Mouse (Mus musculus): ENCODE measurements around the gene Ibtk. TPM values are rescaled to one million over a fixed set of nuclear protein-coding genes. Genes with fewer than 3 reads are reported as not detected.
A peak's percentile ranks its signal among the peaks of the same experiment; 100 is the strongest.
"Not testable (repeated sequence)": the region's sequence is repeated elsewhere in the genome, so short reads cannot be mapped to it uniquely, and the experiment has no call there.

The Ibtk gene
- total RNA-seq (2021) = 10 to 100 TPM; 47.5 to 50.4 TPM
- long read RNA-seq, experiment 1, full-length matches to known transcripts = 1 of 8 reads
- long read RNA-seq, experiment 1, partial matches to known transcripts = 5 of 8 reads
- long read RNA-seq, experiment 1, other reads (novel, unspliced or antisense) = 2 of 8 reads
- long read RNA-seq, experiment 2, full-length matches to known transcripts = 9 of 27 reads
- long read RNA-seq, experiment 2, partial matches to known transcripts = 5 of 27 reads
- long read RNA-seq, experiment 2, other reads (novel, unspliced or antisense) = 13 of 27 reads

- DNase-seq (ENCODE audit: low spot score in 2 of 2) = peak; percentile 92 to 96
These were observed at the start of gene Ibtk for GRCm38 (mm10) chr9:85749142-85749921. Ibtk (minus strand) TSS chr9:85749334.

- DNase-seq (ENCODE audit: low spot score in 2 of 2) = not testable (repeated sequence)
These were observed 42.4 kb upstream of the Ibtk start for GRCm38 (mm10) chr9:85791521-85791920.

- no peak for DNase-seq (ENCODE audit: low spot score in 2 of 2)
These were observed 31.1 kb upstream of the Ibtk start for GRCm38 (mm10) chr9:85780249-85780648.

GRCm38 (mm10) chr9:85779458-85779857 lies 30.3 kb upstream of the Ibtk start:
- DNase-seq (ENCODE audit: low spot score in 2 of 2) = no peak

GRCm38 (mm10) chr9:85777544-85777943 lies 28.4 kb upstream of the Ibtk start:
- no peak for DNase-seq (ENCODE audit: low spot score in 2 of 2)

GRCm38 (mm10) chr9:85772280-85772679 lies 23.1 kb upstream of the Ibtk start:
- DNase-seq (ENCODE audit: low spot score in 2 of 2) = no peak

GRCm38 (mm10) chr9:85771454-85771853 lies 22.3 kb upstream of the Ibtk start:
- DNase-seq (ENCODE audit: low spot score in 2 of 2) = no peak

DNA sequence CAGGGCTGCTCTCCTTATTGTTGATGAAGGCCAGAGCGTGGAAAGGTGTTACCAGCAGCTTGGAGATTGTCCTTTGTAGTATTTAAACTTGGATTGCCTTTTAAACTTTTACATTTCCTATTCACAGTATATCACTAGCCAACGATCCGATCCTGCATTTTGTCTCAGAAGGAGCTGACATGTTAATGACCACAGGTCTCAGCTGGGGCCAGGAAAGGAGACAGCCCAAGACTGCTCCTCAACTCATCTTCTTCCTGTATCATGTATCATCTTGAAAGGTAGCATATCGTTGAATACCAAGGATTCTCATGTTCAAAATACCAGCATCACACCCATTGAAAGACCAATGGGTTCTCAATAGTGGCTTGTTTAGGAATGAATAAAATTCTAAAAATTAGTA lies 21.2 kb upstream of the Ibtk start:
- no peak for DNase-seq (ENCODE audit: low spot score in 2 of 2)

- no peak for DNase-seq (ENCODE audit: low spot score in 2 of 2)
These were observed 20.1 kb upstream of the Ibtk start for GRCm38 (mm10) chr9:85769057-85769789.

GRCm38 (mm10) chr9:85767255-85767654 lies 18.1 kb upstream of the Ibtk start:
- no peak for DNase-seq (ENCODE audit: low spot score in 2 of 2)

DNA sequence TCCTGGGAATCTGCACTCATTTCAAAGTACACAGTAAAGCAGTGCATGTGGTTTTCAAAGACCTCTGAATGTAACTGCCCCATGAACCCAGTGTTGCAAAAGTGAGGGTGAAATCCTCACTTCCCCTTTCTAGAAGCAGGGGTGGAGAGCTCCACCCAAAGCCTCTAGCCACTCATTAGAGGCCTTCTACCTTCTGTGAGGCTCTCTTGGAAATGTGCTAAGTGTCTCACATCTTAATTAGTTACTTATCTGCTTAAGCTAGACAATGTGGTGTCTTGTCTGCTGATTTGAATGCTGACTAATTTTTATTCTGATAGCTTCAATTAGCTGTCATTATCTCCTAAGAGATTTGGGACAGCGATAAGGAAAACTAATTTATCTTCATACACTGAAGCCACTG lies 13.3 kb upstream of the Ibtk start:
- no peak for DNase-seq (ENCODE audit: low spot score in 2 of 2)

GRCm38 (mm10) chr9:85750797-85751196 lies 1.7 kb upstream of the Ibtk start:
- no peak for DNase-seq (ENCODE audit: low spot score in 2 of 2)

DNA sequence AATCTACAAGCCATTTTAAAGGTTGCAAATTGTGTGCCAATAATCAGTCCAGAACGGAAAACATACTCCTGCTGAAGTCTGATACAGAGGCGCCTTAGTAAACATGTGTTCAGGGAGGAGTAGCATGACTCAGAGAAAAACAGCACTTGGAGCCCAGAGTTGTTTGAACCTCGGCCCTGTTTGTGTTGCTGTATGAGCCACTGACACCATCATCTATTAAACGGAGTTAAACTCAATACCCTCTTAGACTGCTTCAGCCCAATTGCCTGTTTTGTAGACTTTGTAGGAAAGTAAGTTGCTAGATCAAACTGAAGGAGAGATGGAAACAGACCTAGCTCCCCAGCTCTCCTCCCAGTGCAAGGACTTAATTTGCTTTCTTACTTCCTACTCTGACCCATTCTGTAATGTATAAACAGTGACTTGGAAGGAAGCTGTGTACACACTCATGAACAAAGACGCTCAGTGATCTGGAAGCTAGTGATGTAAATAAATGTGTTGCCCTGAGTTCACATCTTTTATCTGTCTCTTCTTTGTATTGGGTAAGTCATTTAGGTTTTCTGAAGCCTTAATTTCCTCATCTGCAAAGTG lies 882 bp upstream of the Ibtk start:
- DNase-seq (ENCODE audit: low spot score in 2 of 2) = peak; percentile 4 to 6

DNA sequence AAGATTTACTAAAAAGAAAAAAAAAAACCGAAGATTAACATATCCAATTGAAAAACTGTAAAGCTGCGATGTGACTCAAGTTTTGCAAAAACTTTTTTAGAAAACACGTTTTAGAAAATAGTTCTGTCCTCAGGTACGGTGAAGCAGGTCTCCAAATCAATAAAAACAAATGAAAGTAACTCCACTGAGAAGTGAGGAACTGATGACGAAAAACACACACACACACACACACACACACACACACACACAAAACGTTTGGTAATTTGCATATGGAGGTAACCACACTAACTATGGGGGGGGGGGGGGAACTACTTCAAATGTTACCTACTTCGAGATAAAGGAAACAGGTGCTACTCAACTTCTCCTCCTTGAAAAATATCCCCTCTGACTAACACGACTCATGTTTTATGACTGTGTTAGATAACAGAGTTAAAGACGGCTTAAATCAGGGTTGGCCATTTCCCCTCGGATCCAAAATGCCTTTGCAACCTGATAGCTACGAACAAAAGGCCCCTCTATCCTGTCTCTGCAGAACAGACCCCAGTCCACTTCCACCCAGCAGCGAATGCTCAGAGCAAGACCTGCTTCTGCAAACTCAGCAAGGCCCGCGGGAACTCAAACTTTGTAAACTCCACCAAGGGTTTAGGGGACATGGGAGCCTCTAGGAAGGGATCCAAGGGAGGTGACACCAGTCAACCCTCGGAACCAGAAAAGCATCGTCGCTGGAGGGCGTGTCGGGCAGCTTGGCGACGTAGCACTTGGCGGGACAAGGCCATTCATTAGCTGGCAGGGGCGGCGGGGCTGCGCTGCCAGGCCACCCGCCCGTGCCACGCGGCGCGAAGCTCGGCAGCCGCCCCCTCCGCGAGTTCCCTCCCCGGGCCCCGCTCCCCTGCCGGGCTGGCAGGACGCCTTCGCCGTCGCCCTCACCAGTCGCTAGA lies 661 bp downstream of the Ibtk start:
- DNase-seq (ENCODE audit: low spot score in 2 of 2) = peak; percentile 58 to 63

DNA sequence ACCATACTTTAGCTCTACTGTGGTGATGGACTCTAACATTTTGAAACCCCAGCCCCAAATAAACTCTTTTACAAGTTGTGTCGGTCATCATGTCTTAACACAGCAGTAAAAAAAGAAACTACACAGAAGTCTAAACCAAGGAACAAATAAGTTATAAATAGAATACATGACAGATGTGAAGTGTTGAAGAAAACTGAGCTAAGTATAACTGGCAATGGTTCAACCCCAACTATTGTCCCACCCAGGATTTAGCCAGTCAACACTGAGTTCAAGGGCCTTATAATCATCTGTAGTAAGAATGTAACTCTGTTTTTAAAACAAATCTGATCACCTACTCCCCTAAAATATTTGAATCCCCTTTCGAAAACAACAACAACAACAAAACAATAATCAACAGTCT lies 3.6 kb downstream of the Ibtk start:
- no peak for DNase-seq (ENCODE audit: low spot score in 2 of 2)

DNA sequence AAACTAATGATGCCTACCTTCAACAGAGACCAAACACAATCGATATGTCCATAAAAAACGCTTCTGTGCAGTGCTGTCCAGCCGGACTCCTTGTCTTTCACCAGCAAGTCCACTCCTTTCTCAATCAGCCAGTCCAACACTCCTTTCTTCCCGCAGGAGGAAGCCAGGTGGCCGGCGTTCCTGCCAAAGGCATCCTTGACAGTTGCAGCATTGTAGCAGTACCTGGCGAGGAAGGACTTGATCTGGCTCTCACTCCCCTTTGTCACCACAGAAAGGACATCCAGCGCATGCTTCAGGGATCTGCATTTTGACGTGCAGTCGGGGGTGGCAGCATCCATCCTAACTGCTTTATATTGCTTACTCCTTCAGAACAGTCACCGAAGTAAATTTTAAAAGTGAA lies 5.8 kb downstream of the Ibtk start:
- no peak for DNase-seq (ENCODE audit: low spot score in 2 of 2)

DNA sequence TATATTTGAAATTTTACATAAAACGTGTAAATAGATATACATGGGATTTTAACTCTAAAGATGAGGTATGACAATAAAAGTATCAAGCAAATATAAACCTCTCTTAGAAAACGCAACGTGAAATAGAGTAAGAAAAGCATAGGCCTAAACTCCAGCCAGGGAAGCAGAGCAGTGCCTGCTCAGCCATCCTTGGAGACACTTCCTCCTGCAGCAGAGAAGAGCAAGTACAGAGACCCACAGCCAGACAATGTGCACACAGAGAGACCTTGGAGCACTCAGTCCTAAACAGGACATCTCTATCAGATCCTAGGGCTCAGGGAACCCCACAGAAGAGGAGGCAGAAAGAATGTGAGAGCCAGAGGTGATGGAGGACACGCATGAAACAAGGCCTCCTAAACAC lies 7.0 kb downstream of the Ibtk start:
- DNase-seq (ENCODE audit: low spot score in 2 of 2) = no peak

- no peak for DNase-seq (ENCODE audit: low spot score in 2 of 2)
These were observed 9.9 kb downstream of the Ibtk start for GRCm38 (mm10) chr9:85739279-85739678.

DNA sequence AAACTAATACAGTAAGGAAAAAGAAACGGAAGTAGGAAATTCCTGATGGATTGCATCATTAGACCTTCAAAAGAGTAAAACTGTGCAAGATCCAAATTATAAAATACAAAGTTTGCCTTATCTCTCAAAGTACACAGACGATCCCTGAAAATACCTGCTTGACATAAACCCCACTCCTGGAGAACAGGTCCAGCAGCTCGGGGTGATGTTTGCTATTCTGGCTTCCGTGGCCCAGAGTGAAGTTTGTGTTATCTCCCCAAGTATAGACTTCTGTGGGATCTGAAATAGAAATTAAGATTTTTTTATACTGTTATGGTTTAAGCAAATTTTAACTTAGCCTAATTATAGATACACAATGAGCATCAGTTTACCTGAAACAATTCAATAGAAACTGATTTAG lies 14.3 kb downstream of the Ibtk start:
- DNase-seq (ENCODE audit: low spot score in 2 of 2) = no peak

GRCm38 (mm10) chr9:85724078-85724477 lies 25.1 kb downstream of the Ibtk start:
- DNase-seq (ENCODE audit: low spot score in 2 of 2) = no peak

DNA sequence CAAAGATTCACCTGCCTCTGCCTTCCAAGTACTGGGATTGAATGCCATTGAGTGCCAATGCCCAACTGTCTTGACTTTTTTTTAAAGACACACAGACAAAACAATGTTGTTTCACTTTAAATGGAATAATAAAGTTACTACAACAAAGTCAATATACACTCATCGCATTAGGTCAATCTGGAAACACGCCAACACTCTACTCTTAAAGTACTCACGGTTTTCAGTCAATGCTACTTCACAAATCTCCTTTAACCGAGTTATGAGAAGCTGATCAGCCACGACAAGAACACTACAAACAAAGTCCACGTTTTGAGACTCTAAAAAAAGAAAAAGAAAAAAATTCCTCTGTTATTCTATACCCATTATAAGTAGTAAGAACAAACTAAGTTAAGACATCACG lies 31.8 kb downstream of the Ibtk start:
- no peak for DNase-seq (ENCODE audit: low spot score in 2 of 2)
